22 mouse cellular contexts compared by ENCODE assay signal in the genomic region with DNA sequence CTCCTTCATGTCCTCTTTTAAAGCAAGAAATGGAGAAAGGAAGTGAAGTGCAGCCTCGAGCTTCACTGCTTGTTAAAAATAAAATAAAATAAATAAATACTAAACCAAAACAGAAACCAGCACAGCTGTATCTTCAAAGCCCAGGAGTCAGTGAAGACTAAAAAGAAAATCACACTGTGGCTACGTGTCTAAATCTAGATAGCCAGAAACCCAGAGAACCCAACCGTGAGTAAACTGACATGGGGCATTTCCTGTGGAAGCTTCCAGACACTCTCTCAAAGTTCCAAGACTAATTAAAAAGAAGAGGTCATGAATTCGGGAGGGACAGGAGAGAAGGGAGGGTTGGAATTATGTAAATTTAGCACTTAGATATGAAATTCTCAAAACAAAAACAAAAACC. TPM values are rescaled to one million over a fixed set of nuclear protein-coding genes. Genes with fewer than 3 reads are reported as not detected.
DNase-seq lines count a peak whose midpoint lies in the region; ATAC-seq lines count a peak whose summit lies in the region.
"Had no signal": no experiment of that assay in that cellular context is flagged by ENCODE, and none has a peak within 500 bp of the region (broad histone marks: within the 10 kb centered on the region; RNA-seq: fewer than 3 reads in every experiment).

No protein-coding gene starts in this region.

- no peaks in the 10 kb centered on the region for H3K36me3 ChIP-seq in heart, embryonic 16.5 days (ENCODE audit: control insufficient read depth, insufficient read depth)
- H3K36me3 ChIP-seq: embryonic facial prominence, embryonic 13.5 days; heart, embryonic 12.5 days; midbrain, embryonic 10.5 days; neural tube, embryonic 12.5 days had no signal

- no peak for ATAC-seq in heart, embryonic 16.5 days (replicated peaks; ENCODE audit: extremely low read depth, insufficient read depth, low FRiP score)
- ATAC-seq: forebrain, embryonic 14.5 days; hindbrain, embryonic 16.5 days had no signal

- no peak overlapping the region for H3K9ac ChIP-seq in heart, embryonic 16.5 days (ENCODE audit: low read length)
- H3K9ac ChIP-seq: embryonic facial prominence, embryonic 13.5 days; heart, embryonic 12.5 days; neural tube, embryonic 12.5 days had no signal

- no peak overlapping the region for H3K4me2 ChIP-seq in heart, embryonic 16.5 days (ENCODE audit: low read depth, low read length)
- H3K4me2 ChIP-seq: embryonic facial prominence, embryonic 13.5 days; neural tube, embryonic 12.5 days had no signal

- H3K27me3 ChIP-seq in heart, embryonic 16.5 days (ENCODE audit: control insufficient read depth, insufficient read depth, low read length) = no peaks in the 10 kb centered on the region
- H3K27me3 ChIP-seq: heart, embryonic 12.5 days; neural tube, embryonic 12.5 days had no signal

- peaks cover 22% of the 10 kb centered on the region for H3K4me1 ChIP-seq in heart, embryonic 16.5 days (ENCODE audit: control insufficient read depth, insufficient read depth, low read length)
- H3K4me1 ChIP-seq: neural tube, embryonic 12.5 days had no signal

- H3K4me3 ChIP-seq in heart, embryonic 16.5 days (ENCODE audit: low read length) = no peak overlapping the region
- H3K4me3 ChIP-seq: embryonic facial prominence, embryonic 13.5 days; heart, embryonic 12.5 days; midbrain, embryonic 10.5 days; neural tube, embryonic 12.5 days had no signal

- peak overlapping the region; percentile 5; the same call in 1 of the 2 replicates for H3K27ac ChIP-seq in heart, embryonic 16.5 days (ENCODE audit: low read length)
- H3K27ac ChIP-seq: embryonic facial prominence, embryonic 13.5 days; kidney, postnatal 0 days; macrophage; neural tube, embryonic 12.5 days had no signal

- 48% methylated on average over 4 of the region's 4 CpGs for WGBS in heart, embryonic 16.5 days

- H3K9me3 ChIP-seq in heart, embryonic 16.5 days (replicated peaks; ENCODE audit: control insufficient read depth, low read length) = no peaks in the 10 kb centered on the region
- H3K9me3 ChIP-seq: embryonic facial prominence, embryonic 13.5 days; heart, embryonic 12.5 days; midbrain, embryonic 10.5 days; neural tube, embryonic 12.5 days had no signal

- DNase-seq in heart, postnatal 10 days = no peak
- peak; percentile 7 for DNase-seq in retina, postnatal 1 day
- no peak for DNase-seq in retina, embryonic 14.5 days (ENCODE audit: low spot score)
- peak; percentile 32 for DNase-seq in Muller cell, postnatal 12 days (ENCODE audit: inconsistent ontology term)
- peak; percentile 50 for DNase-seq in naive thymus-derived CD4-positive, alpha-beta T cell, adult 2 months (ENCODE audit: low read depth)
- DNase-seq in embryo, embryonic 9.5 days (ENCODE audit: extremely low spot score) = no peak
- DNase-seq: cerebellum, adult 8-10 months; gastrocnemius, postnatal 36 days; kidney, adult 11 months; layer of hippocampus, postnatal 36 days; liver; lung, adult 18-20 months; thymus, postnatal 4 days had no signal

- intact Hi-C loops in heart, postnatal 10 days (cut with DNase I) = no loop called here

RNA-seq across cellular contexts. Expression of gene Itpr2, which starts 15.9 kb away (rescaled TPM):
- polyA plus RNA-seq in heart, embryonic 16.5 days (2015; fragmentation: Nextera tagmentation; extraction: Ambion mirVana) = 39.4 and 49.4 TPM in 2 replicates
- total RNA-seq in heart, postnatal 10 days (2021) = 10 to 100 TPM; 31.5 to 41.9 TPM

Comparison
In these comparisons a context has a peak if more than half of its experiments do, and no peak if none do; other contexts are left out.
1. DNase-seq: peak in retina, postnatal 1 day (single experiment), Muller cell, postnatal 12 days (single experiment) and naive thymus-derived CD4-positive, alpha-beta T cell, adult 2 months (single experiment); none in heart, postnatal 10 days (0 of 2), retina, embryonic 14.5 days (single experiment) and embryo, embryonic 9.5 days (single experiment).